Mouse (Mus musculus): ENCODE data around the gene Srr. TPM values are rescaled to one million over a fixed set of nuclear protein-coding genes. Genes with fewer than 3 reads are reported as not detected.

Srr gene
- polyA plus RNA-seq, 1 experiment from 2014 or later, result 4.6 TPM

DNA sequence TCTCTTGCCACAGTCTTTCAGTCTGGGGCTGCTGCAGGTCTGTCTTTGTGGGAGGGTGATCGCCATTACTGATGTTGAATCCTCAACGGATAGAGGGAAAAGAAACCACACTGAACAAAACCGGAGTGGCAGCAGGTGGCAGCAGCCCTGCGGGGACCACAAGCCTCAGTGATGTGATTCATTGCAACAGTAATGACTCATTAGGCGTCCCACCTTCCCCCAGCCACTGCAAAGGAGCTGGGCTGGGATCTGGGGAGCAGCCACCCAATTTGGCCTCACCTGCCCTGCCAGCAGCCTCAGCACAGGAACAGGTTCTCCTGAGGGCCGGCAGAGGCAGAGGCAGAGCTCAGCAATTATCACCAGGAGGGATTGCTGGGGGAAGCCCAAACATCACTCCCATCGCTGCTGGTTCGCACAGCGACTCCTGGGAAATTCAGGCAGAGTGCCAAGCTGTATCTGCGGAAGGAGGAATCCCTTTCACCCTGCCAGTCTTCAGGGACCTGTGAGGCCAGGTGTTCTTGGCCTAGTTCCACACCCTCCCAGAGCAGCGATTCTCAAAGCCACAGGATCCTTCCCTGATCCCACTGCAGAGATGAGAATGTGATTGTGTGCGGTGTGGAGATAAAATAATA is 54.6 kb downstream of the Srr start:
- no peaks in the 10 kb centered on the region for H3K27me3 ChIP-seq (ENCODE audit: control insufficient read depth, insufficient read depth, low read depth, low read length)
- H3K4me3 ChIP-seq (ENCODE audit: low read depth, low read length), result no peak overlapping the region
- 58% methylated on average over 12 of the region's 12 CpGs for WGBS (ENCODE audit: insufficient replicate concordance)
- H3K9me3 ChIP-seq (replicated peaks; ENCODE audit: control insufficient read depth, low read length), result no peaks in the 10 kb centered on the region
- no peak for ATAC-seq (ENCODE audit: low read depth)
- H3K4me1 ChIP-seq (ENCODE audit: control insufficient read depth, low read depth, low read length), result no peaks in the 10 kb centered on the region
- no peaks in the 10 kb centered on the region for H3K36me3 ChIP-seq (ENCODE audit: control insufficient read depth, insufficient read depth)
- no peak overlapping the region for H3K9ac ChIP-seq (ENCODE audit: low read depth, low read length)
- no peak overlapping the region for H3K27ac ChIP-seq (ENCODE audit: low read length)
- H3K4me2 ChIP-seq (ENCODE audit: low read depth, low read length), result no peak overlapping the region

DNA sequence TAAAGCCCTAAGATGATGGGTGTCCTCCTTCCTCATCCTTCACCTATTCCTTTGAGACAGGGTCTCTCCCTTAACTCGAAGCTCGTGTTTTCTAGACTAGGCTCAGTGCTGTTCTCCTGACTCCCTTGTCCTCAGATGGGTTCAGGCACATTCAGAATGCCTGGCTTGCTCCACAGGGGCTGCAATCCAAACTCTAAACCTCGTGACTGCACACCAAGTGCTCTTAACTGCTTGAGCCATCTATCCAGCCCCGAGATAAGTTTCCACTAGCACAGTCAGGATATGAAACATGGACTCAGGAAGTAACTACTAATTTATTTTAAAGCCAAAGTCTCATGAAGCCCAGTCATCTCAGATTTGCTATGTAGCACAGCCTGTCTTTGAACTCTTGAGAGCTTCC is 55.2 kb downstream of the Srr start:
- 54% methylated on average over 4 of the region's 4 CpGs for WGBS (ENCODE audit: insufficient replicate concordance)
- H3K27me3 ChIP-seq (ENCODE audit: control insufficient read depth, insufficient read depth, low read depth, low read length), result no peaks in the 10 kb centered on the region
- no peak for ATAC-seq (ENCODE audit: low read depth)

DNA sequence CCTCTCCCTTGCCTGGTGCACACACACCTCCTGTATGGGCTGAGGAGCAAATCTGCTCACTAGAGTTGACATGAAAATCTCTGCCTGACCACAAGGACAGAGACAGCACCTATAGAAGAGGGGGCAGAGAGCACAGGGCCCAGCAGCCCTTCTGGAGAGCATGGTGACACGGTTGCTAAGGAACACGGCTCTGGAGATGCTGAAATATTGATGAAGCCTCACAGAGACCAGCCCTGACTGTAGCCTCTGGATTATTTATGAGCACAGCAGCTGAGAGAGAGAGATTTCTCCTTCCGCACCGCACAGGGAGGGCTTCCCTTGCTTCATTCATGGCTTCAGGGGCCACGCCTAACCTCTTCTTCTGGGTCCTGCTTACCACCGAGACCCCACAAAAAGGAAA is 56.1 kb downstream of the Srr start:
- Histone ChIP-seq H3K4me1 (ENCODE audit: control insufficient read depth, low read depth, low read length) (no peaks in the 10 kb centered on the region), H3K9ac (ENCODE audit: low read depth, low read length) (no peak overlapping the region), H3K27ac (ENCODE audit: low read length) (no peak overlapping the region), H3K9me3 (replicated peaks; ENCODE audit: control insufficient read depth, low read length) (no peaks in the 10 kb centered on the region), H3K4me2 (ENCODE audit: low read depth, low read length) (no peak overlapping the region), H3K27me3 (ENCODE audit: control insufficient read depth, insufficient read depth, low read depth, low read length) (no peaks in the 10 kb centered on the region), H3K4me3 (ENCODE audit: low read depth, low read length) (no peak overlapping the region), H3K36me3 (ENCODE audit: control insufficient read depth, insufficient read depth) (no peaks in the 10 kb centered on the region)
- no peak for ATAC-seq (ENCODE audit: low read depth)
- WGBS (ENCODE audit: insufficient replicate concordance), result 73% methylated on average over 6 of the region's 6 CpGs

More for the DNA sequence above, 55.2 kb downstream of the Srr start:
- H3K4me1 ChIP-seq (ENCODE audit: control insufficient read depth, low read depth, low read length), result no peaks in the 10 kb centered on the region
- no peak overlapping the region for H3K9ac ChIP-seq (ENCODE audit: low read depth, low read length)
- H3K36me3 ChIP-seq (ENCODE audit: control insufficient read depth, insufficient read depth), result no peaks in the 10 kb centered on the region
- H3K9me3 ChIP-seq (replicated peaks; ENCODE audit: control insufficient read depth, low read length), result no peaks in the 10 kb centered on the region
- H3K4me3 ChIP-seq (ENCODE audit: low read depth, low read length), result no peak overlapping the region
- no peak overlapping the region for H3K27ac ChIP-seq (ENCODE audit: low read length)
- H3K4me2 ChIP-seq (ENCODE audit: low read depth, low read length), result no peak overlapping the region

DNA sequence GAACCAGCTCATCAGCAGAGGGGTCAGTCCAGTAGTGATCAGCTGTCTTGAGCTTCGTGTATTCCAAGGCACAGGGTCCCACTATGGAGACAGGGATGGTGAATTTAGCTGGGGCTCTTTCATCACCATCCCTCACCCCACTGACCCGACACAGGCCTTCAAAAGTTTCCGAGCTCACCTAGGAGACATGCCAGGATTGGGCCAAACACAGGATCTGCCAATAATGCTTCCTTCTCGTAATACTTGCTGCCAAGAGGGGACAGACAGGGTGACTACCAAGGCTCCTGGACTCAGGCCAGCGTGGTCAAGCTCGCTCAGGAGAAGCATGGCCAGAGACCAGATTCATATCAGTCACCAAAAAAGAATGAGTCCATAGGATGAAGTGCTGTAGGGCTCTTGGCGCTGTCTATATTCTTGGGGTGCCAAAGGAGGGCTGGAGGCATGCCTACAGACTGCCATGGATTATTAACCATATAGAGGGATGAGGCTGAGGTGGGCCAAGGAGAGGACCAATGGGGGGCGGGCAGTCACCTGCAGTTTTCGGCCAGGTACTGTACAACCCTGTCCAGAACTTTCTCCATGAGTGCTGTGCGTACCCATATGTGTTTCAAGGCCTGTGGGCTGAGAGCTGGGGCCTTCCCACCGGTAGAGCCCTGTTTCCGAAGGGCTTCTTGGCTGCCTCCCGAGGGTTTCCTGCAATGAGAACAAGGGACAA is 57.5 kb downstream of the Srr start:
- Histone ChIP-seq H3K9ac (ENCODE audit: low read depth, low read length) (no peak overlapping the region), H3K4me3 (ENCODE audit: low read depth, low read length) (no peak overlapping the region), H3K27me3 (ENCODE audit: control insufficient read depth, insufficient read depth, low read depth, low read length) (no peaks in the 10 kb centered on the region), H3K9me3 (replicated peaks; ENCODE audit: control insufficient read depth, low read length) (no peaks in the 10 kb centered on the region), H3K4me1 (ENCODE audit: control insufficient read depth, low read depth, low read length) (no peaks in the 10 kb centered on the region), H3K4me2 (ENCODE audit: low read depth, low read length) (no peak overlapping the region), H3K36me3 (ENCODE audit: control insufficient read depth, insufficient read depth) (no peaks in the 10 kb centered on the region), H3K27ac (ENCODE audit: low read length) (no peak overlapping the region)
- ATAC-seq (ENCODE audit: low read depth), result no peak
- 74% methylated on average over 13 of the region's 13 CpGs for WGBS (ENCODE audit: insufficient replicate concordance)

- no peak for ATAC-seq (ENCODE audit: low read depth)
- Histone ChIP-seq H3K27ac (ENCODE audit: low read length) (no peak overlapping the region), H3K4me2 (ENCODE audit: low read depth, low read length) (no peak overlapping the region), H3K4me3 (ENCODE audit: low read depth, low read length) (no peak overlapping the region), H3K9me3 (replicated peaks; ENCODE audit: control insufficient read depth, low read length) (no peaks in the 10 kb centered on the region), H3K4me1 (ENCODE audit: control insufficient read depth, low read depth, low read length) (no peaks in the 10 kb centered on the region), H3K27me3 (ENCODE audit: control insufficient read depth, insufficient read depth, low read depth, low read length) (no peaks in the 10 kb centered on the region), H3K9ac (ENCODE audit: low read depth, low read length) (no peak overlapping the region), H3K36me3 (ENCODE audit: control insufficient read depth, insufficient read depth) (no peaks in the 10 kb centered on the region)
- 81% methylated on average over 2 of the region's 2 CpGs for WGBS (ENCODE audit: insufficient replicate concordance)
These were observed 58.6 kb downstream of the Srr start for GRCm38 (mm10) chr11:74867181-74867580.

- Histone ChIP-seq H3K27me3 (ENCODE audit: control insufficient read depth, insufficient read depth, low read depth, low read length) (no peaks in the 10 kb centered on the region), H3K9ac (ENCODE audit: low read depth, low read length) (no peak overlapping the region), H3K27ac (ENCODE audit: low read length) (no peak overlapping the region), H3K36me3 (ENCODE audit: control insufficient read depth, insufficient read depth) (no peaks in the 10 kb centered on the region), H3K4me3 (ENCODE audit: low read depth, low read length) (no peak overlapping the region), H3K9me3 (replicated peaks; ENCODE audit: control insufficient read depth, low read length) (no peaks in the 10 kb centered on the region), H3K4me1 (ENCODE audit: control insufficient read depth, low read depth, low read length) (no peaks in the 10 kb centered on the region), H3K4me2 (ENCODE audit: low read depth, low read length) (no peak overlapping the region)
- WGBS (ENCODE audit: insufficient replicate concordance), result 74% methylated on average over 4 of the region's 4 CpGs
- ATAC-seq (ENCODE audit: low read depth), result no peak
These were observed 59.1 kb downstream of the Srr start for GRCm38 (mm10) chr11:74866640-74867039.

DNA sequence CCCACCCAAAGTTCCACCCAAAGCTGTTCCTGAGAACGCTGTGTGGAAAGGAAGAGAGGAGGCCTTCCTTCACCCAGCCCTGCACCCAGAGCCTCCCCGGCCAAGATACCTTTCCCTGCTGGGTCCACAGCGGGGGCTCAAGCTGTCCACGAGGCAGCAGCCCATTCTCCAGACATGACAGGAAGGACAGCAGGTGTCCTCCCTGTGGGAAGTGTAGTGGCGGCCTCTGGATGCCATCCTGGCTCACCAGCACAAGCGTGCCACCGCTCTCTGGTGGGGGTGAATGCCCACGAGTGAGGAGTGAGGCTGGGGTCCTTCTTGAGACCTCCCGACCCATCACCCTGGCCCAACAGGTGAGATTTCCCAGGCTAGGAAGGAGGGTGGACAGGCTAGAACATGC is 60.5 kb downstream of the Srr start:
- no peaks in the 10 kb centered on the region for H3K9me3 ChIP-seq (replicated peaks; ENCODE audit: control insufficient read depth, low read length)
- no peaks in the 10 kb centered on the region for H3K27me3 ChIP-seq (ENCODE audit: control insufficient read depth, insufficient read depth, low read depth, low read length)
- H3K36me3 ChIP-seq (ENCODE audit: control insufficient read depth, insufficient read depth), result no peaks in the 10 kb centered on the region
- ATAC-seq (ENCODE audit: low read depth), result no peak
- H3K4me3 ChIP-seq (ENCODE audit: low read depth, low read length), result no peak overlapping the region
- no peaks in the 10 kb centered on the region for H3K4me1 ChIP-seq (ENCODE audit: control insufficient read depth, low read depth, low read length)
- no peak overlapping the region for H3K9ac ChIP-seq (ENCODE audit: low read depth, low read length)
- WGBS (ENCODE audit: insufficient replicate concordance), result 73% methylated on average over 9 of the region's 9 CpGs
- no peak overlapping the region for H3K27ac ChIP-seq (ENCODE audit: low read length)
- H3K4me2 ChIP-seq (ENCODE audit: low read depth, low read length), result no peak overlapping the region

DNA sequence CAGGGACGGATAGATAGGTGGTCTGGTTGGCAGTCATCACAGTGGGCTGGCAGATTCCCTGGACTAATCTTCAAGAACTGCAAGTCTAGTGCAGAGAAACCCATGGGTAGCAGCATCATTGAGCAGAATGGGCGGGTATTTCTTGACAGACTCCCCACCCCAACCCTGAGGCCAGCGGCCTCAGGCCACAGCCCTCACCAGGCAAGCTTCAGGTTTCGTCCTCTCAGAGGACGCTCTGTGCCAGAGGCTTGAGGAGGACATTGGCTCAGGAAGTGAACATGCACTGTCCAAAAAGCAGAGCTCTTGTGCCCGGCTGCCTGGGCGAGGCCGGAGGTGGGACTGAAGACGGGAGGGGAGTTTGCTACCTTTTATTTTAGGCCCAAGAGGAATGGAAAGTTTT is 61.3 kb downstream of the Srr start:
- H3K27ac ChIP-seq (ENCODE audit: low read length), result no peak overlapping the region
- no peak overlapping the region for H3K9ac ChIP-seq (ENCODE audit: low read depth, low read length)
- no peak for ATAC-seq (ENCODE audit: low read depth)
- no peaks in the 10 kb centered on the region for H3K36me3 ChIP-seq (ENCODE audit: control insufficient read depth, insufficient read depth)
- H3K4me3 ChIP-seq (ENCODE audit: low read depth, low read length), result no peak overlapping the region
- H3K27me3 ChIP-seq (ENCODE audit: control insufficient read depth, insufficient read depth, low read depth, low read length), result no peaks in the 10 kb centered on the region
- H3K4me2 ChIP-seq (ENCODE audit: low read depth, low read length), result no peak overlapping the region
- WGBS (ENCODE audit: insufficient replicate concordance), result 77% methylated on average over 9 of the region's 9 CpGs
- no peaks in the 10 kb centered on the region for H3K9me3 ChIP-seq (replicated peaks; ENCODE audit: control insufficient read depth, low read length)
- no peaks in the 10 kb centered on the region for H3K4me1 ChIP-seq (ENCODE audit: control insufficient read depth, low read depth, low read length)

DNA sequence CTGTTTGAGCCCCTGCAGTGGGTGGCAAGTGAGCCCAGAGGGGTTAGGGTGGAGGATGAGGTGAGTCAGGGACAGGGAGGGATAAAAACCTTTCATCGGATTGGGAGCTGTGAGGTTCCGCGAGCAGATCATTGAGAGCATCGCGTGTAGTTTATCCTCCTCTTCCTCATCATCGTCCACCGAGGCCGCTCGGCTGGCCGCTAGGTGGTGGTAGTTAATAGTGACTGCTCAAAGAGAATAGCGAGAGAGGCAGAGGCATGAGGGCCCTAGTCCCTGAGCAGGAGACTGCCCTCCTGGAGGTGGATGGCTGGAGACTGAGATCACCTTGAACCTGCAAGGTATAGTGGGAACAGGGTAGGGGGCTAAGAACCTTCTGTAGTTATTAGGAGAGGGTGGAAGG is 62.3 kb downstream of the Srr start:
- H3K27ac ChIP-seq (ENCODE audit: low read length), result no peak overlapping the region
- no peak overlapping the region for H3K4me3 ChIP-seq (ENCODE audit: low read depth, low read length)
- H3K27me3 ChIP-seq (ENCODE audit: control insufficient read depth, insufficient read depth, low read depth, low read length), result no peaks in the 10 kb centered on the region
- H3K36me3 ChIP-seq (ENCODE audit: control insufficient read depth, insufficient read depth), result no peaks in the 10 kb centered on the region
- no peaks in the 10 kb centered on the region for H3K4me1 ChIP-seq (ENCODE audit: control insufficient read depth, low read depth, low read length)
- H3K9ac ChIP-seq (ENCODE audit: low read depth, low read length), result no peak overlapping the region
- ATAC-seq (ENCODE audit: low read depth), result no peak
- WGBS (ENCODE audit: insufficient replicate concordance), result 31% methylated on average over 11 of the region's 11 CpGs
- no peaks in the 10 kb centered on the region for H3K9me3 ChIP-seq (replicated peaks; ENCODE audit: control insufficient read depth, low read length)
- no peak overlapping the region for H3K4me2 ChIP-seq (ENCODE audit: low read depth, low read length)
